Mouse (Mus musculus): ENCODE results near the gene Cmas. TPM values are rescaled to one million over a fixed set of nuclear protein-coding genes. Genes with fewer than 3 reads are reported as not detected.

Cmas gene
- total and polyA plus RNA-seq, 3 experiments = 53.2 to 80.6 (median 76.0) TPM

DNA sequence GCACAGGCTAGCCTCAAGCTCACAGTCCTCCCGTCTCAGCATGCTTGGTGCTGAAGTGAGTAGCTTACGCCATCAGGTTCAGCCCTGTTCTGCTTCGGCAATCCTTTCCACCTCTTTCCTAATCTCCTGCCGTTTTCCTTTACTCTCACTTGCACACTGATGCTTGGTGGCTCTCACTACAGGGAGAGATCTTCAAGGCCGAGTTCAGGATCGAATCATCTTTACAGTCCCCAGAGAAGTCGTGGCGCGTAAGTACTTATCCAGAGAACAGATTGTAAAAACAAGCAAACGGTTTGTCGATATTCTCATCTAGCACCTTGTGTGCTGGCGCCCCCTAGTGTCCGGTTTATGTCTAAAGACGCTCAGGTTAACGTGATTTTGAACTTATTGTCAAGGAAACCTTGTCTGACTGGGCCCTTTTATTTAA is 58.0 kb downstream of the Cmas start:
- H3K27me3 ChIP-seq (ENCODE audit: insufficient read depth, low read length) = peaks cover 30% of the 10 kb centered on the region
- DNase-seq (ENCODE audit: low spot score) = peak; percentile 21
- peak; percentile 51 for ATAC-seq (ENCODE audit: extremely low read depth, insufficient number of reproducible peaks, low FRiP score, poor library complexity, severe bottlenecking)
- no peak overlapping the region for H3K4me3 ChIP-seq (ENCODE audit: low read depth, low read length)
- peak; percentile 37 for TF ChIP-seq CTCF (IDR thresholded peaks at IDR 0.05; ENCODE audit: low read depth, low read length)
- TF ChIP-seq TAL1 (conservative IDR thresholded peaks at IDR 0.05; ENCODE audit: low read depth, low read length) = no peak
- peaks cover 34% of the 10 kb centered on the region for H3K4me1 ChIP-seq (ENCODE audit: insufficient read depth, low read depth, low read length)
- no peaks in the 10 kb centered on the region for H3K9me3 ChIP-seq (replicated peaks)
- H3K36me3 ChIP-seq (replicated peaks) = no peaks in the 10 kb centered on the region

DNA sequence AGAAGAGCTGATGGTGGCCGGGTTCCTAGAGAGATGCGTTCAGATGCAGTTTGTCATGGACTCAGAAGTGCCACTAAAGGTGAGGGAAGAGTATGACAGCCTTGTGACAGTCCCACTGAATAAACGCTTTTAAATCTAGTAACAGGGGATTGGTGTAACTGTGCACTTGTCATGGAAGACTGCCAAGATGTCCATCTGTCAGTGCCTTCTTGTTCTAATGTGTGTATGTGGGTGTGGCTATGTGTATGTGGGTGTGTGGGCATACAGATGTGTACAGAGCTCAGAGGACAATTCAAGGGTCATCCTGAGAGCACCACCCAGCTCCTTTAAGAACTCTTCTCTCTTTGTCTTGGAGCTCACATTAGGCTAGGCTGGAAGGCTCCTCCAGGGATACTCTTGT is 59.0 kb downstream of the Cmas start:
- Histone ChIP-seq H3K4me3 (ENCODE audit: low read depth, low read length) (no peak overlapping the region), H3K9me3 (replicated peaks) (no peaks in the 10 kb centered on the region), H3K36me3 (replicated peaks) (no peaks in the 10 kb centered on the region), H3K4me1 (ENCODE audit: insufficient read depth, low read depth, low read length) (peaks cover 24% of the 10 kb centered on the region), H3K27me3 (ENCODE audit: insufficient read depth, low read length) (peaks cover 30% of the 10 kb centered on the region)
- ATAC-seq (ENCODE audit: extremely low read depth, insufficient number of reproducible peaks, low FRiP score, poor library complexity, severe bottlenecking) = peak; percentile 25; the same call in 1 of the 2 replicates
- TF ChIP-seq POLR2AphosphoS5 (IDR thresholded peaks at IDR 0.05; ENCODE audit: insufficient replicate concordance, low read depth, low read length) = no peak
- TF ChIP-seq GATA2 (IDR thresholded peaks at IDR 0.05; ENCODE audit: borderline replicate concordance, low read depth, low read length) = no peak
- no peak for TF ChIP-seq GATA1 (IDR thresholded peaks at IDR 0.05; ENCODE audit: borderline replicate concordance, low read length)
- no peak for TF ChIP-seq CTCF (IDR thresholded peaks at IDR 0.05; ENCODE audit: low read depth, low read length)
- TF ChIP-seq TAL1 (conservative IDR thresholded peaks at IDR 0.05; ENCODE audit: low read depth, low read length) = no peak
- no peak for DNase-seq (ENCODE audit: low spot score)

- no peak for ATAC-seq (ENCODE audit: extremely low read depth, insufficient number of reproducible peaks, low FRiP score, poor library complexity, severe bottlenecking)
- no peaks in the 10 kb centered on the region for H3K9me3 ChIP-seq (replicated peaks)
- no peak overlapping the region for H3K4me3 ChIP-seq (ENCODE audit: low read depth, low read length)
- TF ChIP-seq TAL1 (conservative IDR thresholded peaks at IDR 0.05; ENCODE audit: low read depth, low read length) (no peak), GATA2 (IDR thresholded peaks at IDR 0.05; ENCODE audit: borderline replicate concordance, low read depth, low read length) (no peak), GATA1 (IDR thresholded peaks at IDR 0.05; ENCODE audit: borderline replicate concordance, low read length) (no peak), POLR2AphosphoS5 (IDR thresholded peaks at IDR 0.05; ENCODE audit: insufficient replicate concordance, low read depth, low read length) (no peak), CTCF (IDR thresholded peaks at IDR 0.05; ENCODE audit: low read depth, low read length) (no peak)
- no peak for DNase-seq (ENCODE audit: low spot score)
- H3K4me1 ChIP-seq (ENCODE audit: insufficient read depth, low read depth, low read length) = peaks cover 23% of the 10 kb centered on the region
- no peaks in the 10 kb centered on the region for H3K36me3 ChIP-seq (replicated peaks)
- peaks cover 17% of the 10 kb centered on the region for H3K27me3 ChIP-seq (ENCODE audit: insufficient read depth, low read length)
These were observed 61.8 kb downstream of the Cmas start for GRCm38 (mm10) chr6:142818306-142818705.

DNA sequence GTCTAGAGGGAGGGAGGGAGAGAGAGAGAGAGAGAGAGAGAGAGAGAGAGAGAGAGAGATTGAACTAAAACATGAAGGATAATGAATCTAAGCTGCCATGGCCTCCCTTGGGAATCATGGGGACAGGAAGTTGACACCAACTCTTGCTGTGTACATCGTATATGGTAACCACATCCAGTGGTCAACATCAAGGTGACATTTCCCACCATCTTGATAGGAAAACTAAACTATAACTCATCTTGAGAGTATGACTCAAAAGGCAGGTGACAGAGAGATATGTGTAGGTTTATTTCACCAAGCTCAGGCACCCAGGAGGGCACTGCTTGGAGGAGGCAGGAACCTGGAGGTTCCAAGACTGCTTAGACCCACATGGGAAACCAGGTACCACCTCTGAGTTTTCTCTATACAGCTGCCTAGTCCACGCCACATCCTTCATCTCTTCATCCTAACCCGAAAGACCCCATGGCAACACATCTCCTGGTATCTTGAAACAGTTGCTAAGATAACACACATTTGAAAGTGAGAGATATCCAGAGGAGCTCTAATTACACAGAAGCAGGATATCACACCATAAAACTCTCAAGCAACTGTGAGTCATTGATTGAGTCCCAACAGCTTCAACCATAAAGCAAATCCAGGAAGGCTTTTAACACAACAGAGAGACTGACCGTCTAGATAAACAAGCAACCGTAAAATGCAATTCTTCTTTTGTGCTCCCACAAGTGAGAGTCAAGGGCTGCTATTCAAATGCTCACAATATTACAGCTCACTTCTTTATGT is 66.7 kb downstream of the Cmas start:
- no peaks in the 10 kb centered on the region for H3K9me3 ChIP-seq (replicated peaks)
- peaks cover 14% of the 10 kb centered on the region for H3K4me1 ChIP-seq (ENCODE audit: insufficient read depth, low read depth, low read length)
- TF ChIP-seq GATA1 (IDR thresholded peaks at IDR 0.05; ENCODE audit: borderline replicate concordance, low read length) (no peak), GATA2 (IDR thresholded peaks at IDR 0.05; ENCODE audit: borderline replicate concordance, low read depth, low read length) (no peak), POLR2AphosphoS5 (IDR thresholded peaks at IDR 0.05; ENCODE audit: insufficient replicate concordance, low read depth, low read length) (no peak), CTCF (IDR thresholded peaks at IDR 0.05; ENCODE audit: low read depth, low read length) (no peak), TAL1 (conservative IDR thresholded peaks at IDR 0.05; ENCODE audit: low read depth, low read length) (no peak)
- ATAC-seq (ENCODE audit: extremely low read depth, insufficient number of reproducible peaks, low FRiP score, poor library complexity, severe bottlenecking) (peak; percentile 66), DNase-seq (ENCODE audit: low spot score) (no peak)
- no peak overlapping the region for H3K4me3 ChIP-seq (ENCODE audit: low read depth, low read length)
- H3K36me3 ChIP-seq (replicated peaks) = no peaks in the 10 kb centered on the region
- peaks cover 15% of the 10 kb centered on the region for H3K27me3 ChIP-seq (ENCODE audit: insufficient read depth, low read length)

Other genes starting within 250 kb of the Cmas start
- not detected in 2 replicates for gene Ldhb, start 248.7 kb upstream of the Cmas start, total RNA-seq (2014; fragmentation: Nextera tagmentation)
- not detected in 2 replicates for gene Ldhb, start 248.7 kb upstream of the Cmas start, total RNA-seq (2017)
- gene Ldhb, start 248.7 kb upstream of the Cmas start, polyA plus RNA-seq (2012) = 0.09 TPM in 1 of 2 replicates, not detected in the other
- not detected in 2 replicates for gene Kcnj8, start 185.1 kb upstream of the Cmas start, total RNA-seq (2014; fragmentation: Nextera tagmentation)
- gene Kcnj8, start 185.1 kb upstream of the Cmas start, total RNA-seq (2017) = 0.16 TPM in 1 of 2 replicates, not detected in the other
- not detected in 2 replicates for gene Kcnj8, start 185.1 kb upstream of the Cmas start, polyA plus RNA-seq (2012)
- not detected in 2 replicates for gene Abcc9, start 54.4 kb upstream of the Cmas start, total RNA-seq (2014; fragmentation: Nextera tagmentation)
- gene Abcc9, start 54.4 kb upstream of the Cmas start, total RNA-seq (2017) = 0.12 and 0.27 TPM in 2 replicates
- gene Abcc9, start 54.4 kb upstream of the Cmas start, polyA plus RNA-seq (2012) = not detected in 2 replicates
- gene Sult6b2, start 47.8 kb downstream of the Cmas start, total RNA-seq (2014; fragmentation: Nextera tagmentation) = not detected in 2 replicates
- gene Sult6b2, start 47.8 kb downstream of the Cmas start, total RNA-seq (2017) = 0.16 TPM in 1 of 2 replicates, not detected in the other
- not detected in 2 replicates for gene Sult6b2, start 47.8 kb downstream of the Cmas start, polyA plus RNA-seq (2012)
- gene St8sia1, start 207.8 kb downstream of the Cmas start, total RNA-seq (2014; fragmentation: Nextera tagmentation) = not detected in 2 replicates
- gene St8sia1, start 207.8 kb downstream of the Cmas start, total RNA-seq (2017) = 0.11 TPM in 1 of 2 replicates, not detected in the other
- not detected in 2 replicates for gene St8sia1, start 207.8 kb downstream of the Cmas start, polyA plus RNA-seq (2012)

All from G1E (cell line).